Mouse (Mus musculus): ENCODE data around the gene Zmym4. TPM values are rescaled to one million over a fixed set of nuclear protein-coding genes. Genes with fewer than 3 reads are reported as not detected.

The Zmym4 gene
- 1.7 and 2.5 TPM in 2 replicates for polyA plus RNA-seq (2012; rRNA removed)

GRCm38 (mm10) chr4:126967864-126968821 lies at the start of gene Zmym4:
Gene Zmym4 (minus strand): TSS chr4:126968135.

Other genes with a start within 250 kb of the Zmym4 start
- not detected in 2 replicates for gene Tfap2e, start 231.9 kb downstream of the Zmym4 start, polyA plus RNA-seq (2012; rRNA removed)
- gene Ncdn, start 214.7 kb downstream of the Zmym4 start, polyA plus RNA-seq (2012; rRNA removed): 41.4 and 42.4 TPM in 2 replicates
- gene AU040320, start 214.6 kb downstream of the Zmym4 start, polyA plus RNA-seq (2012; rRNA removed): 53.6 and 68.6 TPM in 2 replicates
- 41.9 and 48.0 TPM in 2 replicates for gene Sfpq, start 53.2 kb upstream of the Zmym4 start, polyA plus RNA-seq (2012; rRNA removed)
- gene Zmym1, start 93.0 kb upstream of the Zmym4 start, polyA plus RNA-seq (2012; rRNA removed): 0.97 and 1.0 TPM in 2 replicates
- gene Zmym6, start 109.2 kb upstream of the Zmym4 start, polyA plus RNA-seq (2012; rRNA removed): 2.0 and 2.1 TPM in 2 replicates
- gene Tmem35b, start 155.6 kb upstream of the Zmym4 start, polyA plus RNA-seq (2012; rRNA removed): 13.4 and 17.1 TPM in 2 replicates
- 1.3 and 1.5 TPM in 2 replicates for gene Dlgap3, start 201.1 kb upstream of the Zmym4 start, polyA plus RNA-seq (2012; rRNA removed)